Mouse (Mus musculus): ENCODE data around the gene Arl5c.

- TF ChIP-seq CTCF (IDR thresholded peaks at IDR 0.05; ENCODE audit: low read depth) = no peak
- TF ChIP-seq EP300 (IDR thresholded peaks at IDR 0.05; ENCODE audit: low read depth) = no peak
These were observed 15.4 kb downstream of the Arl5c start for GRCm38 (mm10) chr11:97980531-97980966.

All from heart, postnatal 0 days (tissue).